Mouse (Mus musculus): Measurements from ENCODE around the gene Sipa1. TPM values are rescaled to one million over a fixed set of nuclear protein-coding genes. Genes with fewer than 3 reads are reported as not detected.

The Sipa1 gene
- total and polyA plus RNA-seq, 3 experiments, result 19.9 to 37.7 (median 23.5) TPM

DNA sequence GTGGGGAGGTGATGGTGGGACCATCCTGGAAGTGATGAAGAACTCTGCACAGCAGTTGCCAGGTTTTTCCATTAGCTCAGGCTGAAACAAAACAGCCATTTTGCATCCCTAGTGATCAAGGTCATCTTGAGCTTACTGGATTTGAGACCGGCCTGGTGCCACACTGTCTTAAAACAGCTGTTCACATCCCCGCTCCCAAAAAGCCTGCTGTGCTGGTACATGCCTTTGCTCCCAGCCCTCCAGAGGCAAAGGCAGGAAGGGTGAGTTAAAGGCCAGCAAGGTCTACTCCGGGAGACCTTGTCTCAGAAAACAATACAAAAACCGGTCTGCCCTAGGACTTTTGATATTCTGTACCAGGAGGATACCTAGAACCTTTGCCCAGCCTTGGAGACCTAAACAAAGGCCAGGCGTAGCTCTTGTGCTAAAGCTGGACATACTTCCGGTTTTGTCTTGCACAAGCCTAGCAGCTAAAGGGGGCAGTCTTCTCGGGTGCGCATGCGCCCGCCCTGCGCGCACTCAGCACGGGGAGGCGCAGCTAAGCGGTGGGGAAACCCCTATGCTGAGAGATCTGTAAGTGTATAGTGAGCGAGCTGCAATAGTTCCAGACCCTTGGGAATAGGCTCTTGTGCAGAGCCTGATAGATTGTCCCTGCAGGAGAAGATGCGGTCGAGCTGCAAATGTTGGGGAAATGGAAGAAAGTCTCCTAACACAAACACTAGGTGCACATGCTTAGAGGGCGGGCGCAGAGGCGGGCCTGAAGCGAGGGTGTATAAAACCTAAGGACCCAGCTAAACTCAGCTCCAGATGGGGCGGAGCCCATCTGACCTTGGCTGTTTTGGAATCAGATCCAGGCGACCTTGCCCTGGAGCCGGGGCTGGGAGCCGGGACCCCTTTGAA, 14.9 kb downstream of the Sipa1 start:
- peak; percentile 85 to 90 for DNase-seq
- Histone ChIP-seq H3K27ac (peak overlapping the region; percentile 84), H3K9ac (ENCODE audit: low read depth, low read length) (peak overlapping the region; percentile 18), H3K4me3 (peak overlapping the region; percentile 46), H3K79me2 (replicated peaks; ENCODE audit: control insufficient read depth, insufficient read depth, low read length) (no peaks in the 10 kb centered on the region), H3K36me3 (ENCODE audit: control insufficient read depth, insufficient read depth, low read length) (peaks cover 2% of the 10 kb centered on the region; the same call in 1 of the 2 replicates), H3K4me1 (ENCODE audit: control insufficient read depth, insufficient read depth, low read length) (peaks cover 11% of the 10 kb centered on the region), H3K27me3 (ENCODE audit: control insufficient read depth, insufficient read depth, low read length) (no peaks in the 10 kb centered on the region)
- intact Hi-C loops (cut with DNase I), result loop anchor here (2.0 to 5.0 kb wide), 3 partner anchors 14 to 79 kb away; partner anchors contain the start of genes Ehbp1l1, Fam89b, Map3k11 and Pcnx3
- 5% methylated on average over 26 of the region's 26 CpGs for WGBS
- TF ChIP-seq CTCF (IDR thresholded peaks at IDR 0.05), result peak; percentile 47
- peak; percentile 73 for TF ChIP-seq EP300 (IDR thresholded peaks at IDR 0.05; ENCODE audit: insufficient read depth, low read depth, low read length)
- peak; percentile 61; the same call in 1 of the 2 replicates for TF ChIP-seq POLR2A (IDR thresholded peaks at IDR 0.05; ENCODE audit: insufficient read depth, low read depth, low read length)

DNA sequence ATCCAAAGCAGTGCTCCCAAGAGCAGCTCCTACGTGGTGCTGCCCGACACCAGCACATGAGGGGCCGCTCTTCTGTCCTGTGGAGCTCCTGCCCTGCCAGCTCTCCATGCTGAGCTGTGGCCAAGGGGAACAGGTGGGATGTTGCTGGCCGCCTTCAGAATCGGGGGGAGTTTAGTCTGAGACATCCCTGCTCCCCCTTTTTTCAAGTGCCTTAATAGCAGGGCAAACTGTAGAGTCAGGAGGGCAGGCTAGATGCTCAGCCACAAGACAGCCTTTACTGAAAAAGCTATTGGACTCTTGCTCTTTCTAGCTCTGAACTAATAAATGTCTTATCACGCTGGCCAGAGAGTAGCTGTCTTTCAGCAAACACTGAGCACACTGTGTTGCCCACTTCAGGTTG, 15.7 kb downstream of the Sipa1 start:
- intact Hi-C loops (cut with DNase I), result loop anchor here (2.0 to 5.0 kb wide), 3 partner anchors 15 to 80 kb away; partner anchors contain the start of genes Ehbp1l1, Fam89b, Map3k11 and Pcnx3
- Histone ChIP-seq H3K27me3 (ENCODE audit: control insufficient read depth, insufficient read depth, low read length) (no peaks in the 10 kb centered on the region), H3K4me3 (no peak overlapping the region), H3K36me3 (ENCODE audit: control insufficient read depth, insufficient read depth, low read length) (peaks cover 2% of the 10 kb centered on the region; the same call in 1 of the 2 replicates), H3K9ac (ENCODE audit: low read depth, low read length) (no peak overlapping the region), H3K27ac (peak overlapping the region; percentile 84; the same call in 1 of the 2 replicates), H3K79me2 (replicated peaks; ENCODE audit: control insufficient read depth, insufficient read depth, low read length) (no peaks in the 10 kb centered on the region), H3K4me1 (ENCODE audit: control insufficient read depth, insufficient read depth, low read length) (peaks cover 11% of the 10 kb centered on the region)
- TF ChIP-seq EP300 (IDR thresholded peaks at IDR 0.05; ENCODE audit: insufficient read depth, low read depth, low read length), result no peak
- no peak for TF ChIP-seq POLR2A (IDR thresholded peaks at IDR 0.05; ENCODE audit: insufficient read depth, low read depth, low read length)
- TF ChIP-seq CTCF (IDR thresholded peaks at IDR 0.05), result no peak
- WGBS, result 90% methylated on average over 6 of the region's 6 CpGs
- no peak for DNase-seq

DNA sequence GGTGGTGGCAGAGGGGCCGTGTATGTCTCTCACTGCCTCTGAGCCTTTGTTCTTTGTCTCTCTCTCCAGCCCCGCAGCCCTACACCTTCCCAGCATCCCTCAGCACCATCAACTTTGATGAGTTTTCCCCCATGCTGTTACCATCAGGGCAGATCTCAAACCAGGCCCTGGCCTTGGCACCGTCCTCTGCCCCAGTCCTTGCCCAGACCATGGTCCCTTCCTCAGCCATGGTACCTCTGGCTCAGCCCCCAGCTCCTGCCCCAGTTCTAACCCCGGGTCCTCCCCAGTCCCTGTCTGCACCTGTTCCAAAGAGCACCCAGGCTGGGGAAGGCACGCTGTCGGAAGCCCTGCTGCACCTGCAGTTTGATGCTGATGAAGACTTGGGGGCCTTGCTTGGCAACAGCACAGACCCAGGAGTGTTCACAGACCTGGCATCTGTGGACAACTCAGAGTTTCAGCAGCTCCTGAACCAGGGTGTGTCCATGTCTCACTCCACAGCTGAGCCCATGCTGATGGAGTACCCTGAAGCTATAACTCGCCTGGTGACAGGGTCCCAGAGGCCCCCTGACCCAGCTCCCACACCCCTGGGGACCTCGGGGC, 16.7 kb downstream of the Sipa1 start:
- H3K4me1 ChIP-seq (ENCODE audit: control insufficient read depth, insufficient read depth, low read length), result peaks cover 11% of the 10 kb centered on the region
- H3K36me3 ChIP-seq (ENCODE audit: control insufficient read depth, insufficient read depth, low read length), result peaks cover 2% of the 10 kb centered on the region; the same call in 1 of the 2 replicates
- no peaks in the 10 kb centered on the region for H3K79me2 ChIP-seq (replicated peaks; ENCODE audit: control insufficient read depth, insufficient read depth, low read length)
- no peaks in the 10 kb centered on the region for H3K27me3 ChIP-seq (ENCODE audit: control insufficient read depth, insufficient read depth, low read length)
- no peak for DNase-seq
- 95% methylated on average over 8 of the region's 8 CpGs for WGBS
- H3K27ac ChIP-seq, result no peak overlapping the region
- H3K4me3 ChIP-seq, result no peak overlapping the region
- intact Hi-C loops (cut with DNase I), result loop anchor here (5.0 kb wide), 2 partner anchors 40 to 80 kb away; partner anchors contain the start of genes Ehbp1l1, Fam89b, Map3k11 and Pcnx3
- no peak overlapping the region for H3K9ac ChIP-seq (ENCODE audit: low read depth, low read length)
- TF ChIP-seq POLR2A (IDR thresholded peaks at IDR 0.05; ENCODE audit: insufficient read depth, low read depth, low read length) (no peak), CTCF (IDR thresholded peaks at IDR 0.05) (no peak), EP300 (IDR thresholded peaks at IDR 0.05; ENCODE audit: insufficient read depth, low read depth, low read length) (no peak)

DNA sequence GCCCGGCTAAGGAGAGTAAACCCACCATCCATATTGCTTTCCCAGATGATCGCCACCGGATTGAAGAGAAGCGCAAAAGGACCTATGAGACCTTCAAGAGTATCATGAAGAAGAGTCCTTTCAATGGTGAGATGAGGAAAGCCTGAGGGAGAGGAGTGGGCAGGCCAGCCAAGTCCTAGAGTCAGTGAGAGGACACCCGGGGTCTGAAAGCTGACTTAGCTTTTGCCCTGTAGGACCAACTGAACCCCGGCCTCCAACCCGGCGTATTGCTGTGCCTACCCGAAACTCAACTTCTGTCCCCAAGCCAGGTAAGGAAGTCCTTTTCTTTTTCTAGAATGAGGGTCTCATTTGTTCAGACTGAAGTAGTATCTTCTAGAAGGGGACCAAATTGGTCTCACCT, 18.2 kb downstream of the Sipa1 start:
- no peak overlapping the region for H3K4me3 ChIP-seq
- H3K9ac ChIP-seq (ENCODE audit: low read depth, low read length), result no peak overlapping the region
- H3K4me1 ChIP-seq (ENCODE audit: control insufficient read depth, insufficient read depth, low read length), result peaks cover 11% of the 10 kb centered on the region
- no peaks in the 10 kb centered on the region for H3K79me2 ChIP-seq (replicated peaks; ENCODE audit: control insufficient read depth, insufficient read depth, low read length)
- H3K27ac ChIP-seq, result no peak overlapping the region
- no peak for DNase-seq
- intact Hi-C loops (cut with DNase I), result loop anchor here (5.0 kb wide), 2 partner anchors 42 to 82 kb away; partner anchors contain the start of genes Ehbp1l1, Fam89b, Map3k11 and Pcnx3
- H3K27me3 ChIP-seq (ENCODE audit: control insufficient read depth, insufficient read depth, low read length), result no peaks in the 10 kb centered on the region
- WGBS, result 95% methylated on average over 9 of the region's 9 CpGs
- no peak for TF ChIP-seq EP300 (IDR thresholded peaks at IDR 0.05; ENCODE audit: insufficient read depth, low read depth, low read length)
- TF ChIP-seq CTCF (IDR thresholded peaks at IDR 0.05), result no peak
- TF ChIP-seq POLR2A (IDR thresholded peaks at IDR 0.05; ENCODE audit: insufficient read depth, low read depth, low read length), result no peak
- H3K36me3 ChIP-seq (ENCODE audit: control insufficient read depth, insufficient read depth, low read length), result peaks cover 2% of the 10 kb centered on the region; the same call in 1 of the 2 replicates

DNA sequence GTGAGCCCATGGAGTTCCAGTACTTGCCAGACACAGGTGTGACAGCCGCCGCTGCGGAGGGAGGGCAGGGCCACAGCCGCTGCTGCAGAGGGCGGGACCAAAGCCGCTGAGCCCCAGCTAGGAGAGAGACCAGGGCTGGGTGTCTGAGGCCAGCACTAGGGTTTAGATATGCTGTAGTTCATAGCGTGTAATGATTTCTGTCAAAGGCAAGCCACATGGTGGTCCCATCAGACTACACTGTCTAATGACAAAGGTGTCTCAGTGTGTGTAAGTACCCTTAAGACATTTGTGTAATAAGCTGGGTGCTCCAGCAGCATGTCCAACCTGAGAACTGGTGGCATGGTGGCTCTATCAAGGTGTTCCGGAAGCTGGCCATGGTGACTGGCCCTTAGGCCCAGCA, 21.9 kb downstream of the Sipa1 start:
- 84% methylated on average over 8 of the region's 8 CpGs for WGBS

More for the DNA sequence above, 21.9 kb downstream of the Sipa1 start:
- no peak overlapping the region for H3K9ac ChIP-seq (ENCODE audit: low read depth, low read length)
- H3K79me2 ChIP-seq (replicated peaks; ENCODE audit: control insufficient read depth, insufficient read depth, low read length), result peaks cover 3% of the 10 kb centered on the region; the same call in 1 of the 2 replicates
- H3K36me3 ChIP-seq (ENCODE audit: control insufficient read depth, insufficient read depth, low read length), result peaks cover 4% of the 10 kb centered on the region
- no peak overlapping the region for H3K4me3 ChIP-seq
- no peak for DNase-seq
- H3K27me3 ChIP-seq (ENCODE audit: control insufficient read depth, insufficient read depth, low read length), result no peaks in the 10 kb centered on the region
- TF ChIP-seq POLR2A (IDR thresholded peaks at IDR 0.05; ENCODE audit: insufficient read depth, low read depth, low read length), result no peak
- no peak for TF ChIP-seq EP300 (IDR thresholded peaks at IDR 0.05; ENCODE audit: insufficient read depth, low read depth, low read length)
- TF ChIP-seq CTCF (IDR thresholded peaks at IDR 0.05), result no peak
- intact Hi-C loops (cut with DNase I), result loop anchor here (2.0 kb wide), 1 partner anchor 19 kb away; no protein-coding TSS in a partner anchor
- H3K27ac ChIP-seq, result no peak overlapping the region
- H3K4me1 ChIP-seq (ENCODE audit: control insufficient read depth, insufficient read depth, low read length), result peaks cover 12% of the 10 kb centered on the region
